Mouse (Mus musculus): Measurements from ENCODE around the gene Pbx4. TPM values are rescaled to one million over a fixed set of nuclear protein-coding genes. Genes with fewer than 3 reads are reported as not detected.

The Pbx4 gene
- polyA plus RNA-seq, 1 experiment: 3.7 TPM

GRCm38 (mm10) chr8:69900895-69901451, 68.7 kb downstream of the Pbx4 start:
- no peak for DNase-seq (ENCODE audit: low read depth)

GRCm38 (mm10) chr8:69901484-69902162, 69.3 kb downstream of the Pbx4 start:
- peak; percentile 56 for DNase-seq (ENCODE audit: low read depth)

GRCm38 (mm10) chr8:69902163-69903062, 70.1 kb downstream of the Pbx4 start, which contains the start of the genes Tssk6, Ndufa13 and Yjefn3:
Gene Tssk6 (plus strand): TSS chr8:69902184.
Gene Ndufa13 (minus strand): TSS chr8:69902558.
Gene Yjefn3 (minus strand): TSS chr8:69902712.
- DNase-seq (ENCODE audit: low read depth): no peak

- DNase-seq (ENCODE audit: low read depth): peak; percentile 70
These were observed 70.8 kb downstream of the Pbx4 start for GRCm38 (mm10) chr8:69903063-69903542.

GRCm38 (mm10) chr8:69904096-69904495, 71.8 kb downstream of the Pbx4 start:
- DNase-seq (ENCODE audit: low read depth): no peak

- DNase-seq (ENCODE audit: low read depth): no peak
These were observed 74.0 kb downstream of the Pbx4 start for GRCm38 (mm10) chr8:69906260-69906659.

- no peak for DNase-seq (ENCODE audit: low read depth)
These were observed 74.8 kb downstream of the Pbx4 start for GRCm38 (mm10) chr8:69907106-69907505.

GRCm38 (mm10) chr8:69911917-69912316, 79.6 kb downstream of the Pbx4 start:
- no peak for DNase-seq (ENCODE audit: low read depth)

GRCm38 (mm10) chr8:69912478-69913074, 80.3 kb downstream of the Pbx4 start:
- DNase-seq (ENCODE audit: low read depth): no peak

GRCm38 (mm10) chr8:69914526-69914925, 82.2 kb downstream of the Pbx4 start:
- DNase-seq (ENCODE audit: low read depth): no peak

GRCm38 (mm10) chr8:69915748-69916147, 83.5 kb downstream of the Pbx4 start:
- no peak for DNase-seq (ENCODE audit: low read depth)

GRCm38 (mm10) chr8:69918506-69918905, 86.2 kb downstream of the Pbx4 start:
- DNase-seq (ENCODE audit: low read depth): no peak

GRCm38 (mm10) chr8:69919010-69919409, 86.7 kb downstream of the Pbx4 start:
- no peak for DNase-seq (ENCODE audit: low read depth)

- no peak for DNase-seq (ENCODE audit: low read depth)
These were observed 87.8 kb downstream of the Pbx4 start for GRCm38 (mm10) chr8:69919876-69920662.

GRCm38 (mm10) chr8:69921141-69921540, 88.8 kb downstream of the Pbx4 start:
- no peak for DNase-seq (ENCODE audit: low read depth)

Other genes with a start within 250 kb of the Pbx4 start
- gene Zfp868, start 206.9 kb upstream of the Pbx4 start, polyA plus RNA-seq (2012; rRNA removed): 5.2 and 6.3 TPM in 2 replicates
- gene Zfp964, start 178.0 kb upstream of the Pbx4 start, polyA plus RNA-seq (2012; rRNA removed): 1.7 and 2.4 TPM in 2 replicates
- gene Zfp869, start 121.8 kb upstream of the Pbx4 start, polyA plus RNA-seq (2012; rRNA removed): 6.3 and 7.3 TPM in 2 replicates
- 2.5 TPM in 2 replicates for gene Zfp963, start 82.5 kb upstream of the Pbx4 start, polyA plus RNA-seq (2012; rRNA removed)
- gene Gm20422, start 57.6 kb upstream of the Pbx4 start, polyA plus RNA-seq (2012; rRNA removed): 0.25 TPM in 1 of 2 replicates, not detected in the other
- gene Atp13a1, start 41.3 kb upstream of the Pbx4 start, polyA plus RNA-seq (2012; rRNA removed): 49.6 and 59.8 TPM in 2 replicates
- gene Zfp866, start 41.3 kb upstream of the Pbx4 start, polyA plus RNA-seq (2012; rRNA removed): 8.9 and 11.0 TPM in 2 replicates
- 12.1 and 14.7 TPM in 2 replicates for gene Gmip, start 23.8 kb upstream of the Pbx4 start, polyA plus RNA-seq (2012; rRNA removed)
- 1.8 and 2.6 TPM in 2 replicates for gene Lpar2, start 10.1 kb upstream of the Pbx4 start, polyA plus RNA-seq (2012; rRNA removed)
- 1.0 and 1.1 TPM in 2 replicates for gene Cilp2, start 55.2 kb downstream of the Pbx4 start, polyA plus RNA-seq (2012; rRNA removed)
- gene Tssk6, start 69.7 kb downstream of the Pbx4 start, polyA plus RNA-seq (2012; rRNA removed): 10.3 and 13.0 TPM in 2 replicates
- 106 and 123 TPM in 2 replicates for gene Ndufa13, start 70.1 kb downstream of the Pbx4 start, polyA plus RNA-seq (2012; rRNA removed)
- 3.7 and 4.8 TPM in 2 replicates for gene Yjefn3, start 70.2 kb downstream of the Pbx4 start, polyA plus RNA-seq (2012; rRNA removed)
- gene Gatad2a, start 163.9 kb downstream of the Pbx4 start, polyA plus RNA-seq (2012; rRNA removed): 51.1 and 68.3 TPM in 2 replicates
- 64.8 and 71.9 TPM in 2 replicates for gene Mau2, start 210.2 kb downstream of the Pbx4 start, polyA plus RNA-seq (2012; rRNA removed)
- 11.2 and 11.8 TPM in 2 replicates for gene Sugp1, start 210.3 kb downstream of the Pbx4 start, polyA plus RNA-seq (2012; rRNA removed)
- 1.1 and 2.1 TPM in 2 replicates for gene Tm6sf2, start 240.4 kb downstream of the Pbx4 start, polyA plus RNA-seq (2012; rRNA removed)

Data from gonadal fat pad, adult 2 months (tissue).